Mouse (Mus musculus): ENCODE data around the gene Dnajc22.
"Not testable (repeated sequence)": the region's sequence is repeated elsewhere in the genome, so short reads cannot be mapped to it uniquely, and the experiment has no call there.

- not testable (repeated sequence) for TF ChIP-seq CTCF (IDR thresholded peaks at IDR 0.05; ENCODE audit: low read depth); EP300 (optimal IDR thresholded peaks at IDR 0.05)
Observed at GRCm38 (mm10) chr15:99076011-99076410, 17.0 kb upstream of the Dnajc22 start.

All from stomach, postnatal 0 days (tissue).